Comparison of ENCODE assay signal across 9 mouse cellular contexts in genomic region chr2:109921298-109922035, GRCm38 (mm10). TPM values are rescaled to one million over a fixed set of nuclear protein-coding genes. Genes with fewer than 3 reads are reported as not detected.
A peak's percentile ranks its signal among the peaks of the same experiment; 100 is the strongest.
DNase-seq lines count a peak whose midpoint lies in the region; ATAC-seq and TF ChIP-seq lines count a peak whose summit lies in the region.
"Had no signal": no experiment of that assay in that cellular context is flagged by ENCODE, and none has a peak within 500 bp of the region (broad histone marks: within the 10 kb centered on the region; RNA-seq: fewer than 3 reads in every experiment).

No protein-coding gene starts in this region.

- DNase-seq in adrenal gland, postnatal 36 days = peak; percentile 51 to 59
- no peak for DNase-seq in adrenal gland, postnatal 10 days
- DNase-seq in kidney, postnatal 0 days (ENCODE audit: low spot score) = no peak
- no peak for DNase-seq in kidney, adult 18-20 months
- no peak for DNase-seq in lung, postnatal 4 days
- DNase-seq in layer of hippocampus, postnatal 14 days (ENCODE audit: low spot score in 2 of 2) = no peak
- DNase-seq: kidney, postnatal 25 days had no signal

- H3K27me3 ChIP-seq in kidney, postnatal 0 days (ENCODE audit: insufficient read depth, low read length) = no peaks in the 10 kb centered on the region
- H3K27me3 ChIP-seq in hindbrain, embryonic 13.5 days = no peaks in the 10 kb centered on the region
- H3K27me3 ChIP-seq in neural tube, embryonic 15.5 days (replicated peaks) = no peaks in the 10 kb centered on the region

- H3K36me3 ChIP-seq in kidney, postnatal 0 days (ENCODE audit: insufficient read depth, low read length) = 0 out of 2 replicates have a peak, but pooled peaks cover 6% of the 10 kb centered on the region
- H3K36me3 ChIP-seq in hindbrain, embryonic 13.5 days = no peaks in the 10 kb centered on the region
- no peaks in the 10 kb centered on the region for H3K36me3 ChIP-seq in neural tube, embryonic 15.5 days

- H3K4me3 ChIP-seq in kidney, postnatal 0 days (replicated peaks; ENCODE audit: low read depth, low read length) = 0 out of 2 replicates have a peak overlapping the region, but pooled peaks have one; percentile 7
- no peak overlapping the region; the same call in 1 of the 2 replicates for H3K4me3 ChIP-seq in hindbrain, embryonic 13.5 days
- no peak overlapping the region for H3K4me3 ChIP-seq in neural tube, embryonic 15.5 days (replicated peaks)

- no peak overlapping the region for H3K9ac ChIP-seq in kidney, postnatal 0 days (ENCODE audit: low read depth, low read length)
- H3K9ac ChIP-seq in hindbrain, embryonic 13.5 days = no peak overlapping the region
- H3K9ac ChIP-seq in neural tube, embryonic 15.5 days (replicated peaks) = no peak overlapping the region

- ATAC-seq in kidney, postnatal 0 days (replicated peaks; ENCODE audit: low FRiP score, low read depth) = no peak
- no peak for ATAC-seq in hindbrain, embryonic 13.5 days (ENCODE audit: low FRiP score)
- no peak for ATAC-seq in neural tube, embryonic 15.5 days (ENCODE audit: low FRiP score)

- H3K27ac ChIP-seq in kidney, postnatal 0 days = 0 out of 2 replicates have a peak overlapping the region, but pooled peaks have one; percentile 31
- H3K27ac ChIP-seq in hindbrain, embryonic 13.5 days = peak overlapping the region; percentile 48; the same call in 1 of the 2 replicates
- H3K27ac ChIP-seq in neural tube, embryonic 15.5 days (replicated peaks) = peak overlapping the region; percentile 56; the same call in 1 of the 2 replicates

- H3K9me3 ChIP-seq in kidney, postnatal 0 days (replicated peaks; ENCODE audit: low read length) = no peaks in the 10 kb centered on the region
- H3K9me3 ChIP-seq in hindbrain, embryonic 13.5 days = no peaks in the 10 kb centered on the region
- H3K9me3 ChIP-seq in neural tube, embryonic 15.5 days (replicated peaks) = no peaks in the 10 kb centered on the region

- TF ChIP-seq CTCF in kidney, postnatal 0 days (IDR thresholded peaks at IDR 0.05; ENCODE audit: low read depth) = no peak

- 39% methylated on average over 8 of the region's 8 CpGs for WGBS in kidney, postnatal 0 days
- 68% methylated on average over 8 of the region's 8 CpGs for WGBS in hindbrain, embryonic 13.5 days
- WGBS in neural tube, embryonic 15.5 days = 52% methylated on average over 8 of the region's 8 CpGs

- H3K4me1 ChIP-seq in kidney, postnatal 0 days (replicated peaks; ENCODE audit: insufficient read depth, low read length) = peaks cover 16% of the 10 kb centered on the region
- H3K4me1 ChIP-seq in hindbrain, embryonic 13.5 days (replicated peaks) = peaks cover 38% of the 10 kb centered on the region
- H3K4me1 ChIP-seq in neural tube, embryonic 15.5 days = peaks cover 35% of the 10 kb centered on the region

- peak overlapping the region; percentile 73 for H3K4me2 ChIP-seq in kidney, postnatal 0 days (ENCODE audit: low read length)
- H3K4me2 ChIP-seq in hindbrain, embryonic 13.5 days = no peak overlapping the region; the same call in 1 of the 2 replicates
- peak overlapping the region; percentile 15 for H3K4me2 ChIP-seq in neural tube, embryonic 15.5 days

RNA-seq across cellular contexts. Expression of gene Lgr4, which starts 4.0 kb away (rescaled TPM):
- 100 to 1,000 TPM; 148 to 223 TPM for total RNA-seq in adrenal gland, postnatal 36 days (2021)
- 10 to 100 TPM; 70.3 to 71.4 TPM for total RNA-seq in adrenal gland, postnatal 10 days (2021)
- polyA plus RNA-seq in kidney, postnatal 0 days (2015; fragmentation: Nextera tagmentation; extraction: Ambion mirVana) = 43.8 and 47.8 TPM in 2 replicates
- polyA plus RNA-seq in hindbrain, embryonic 13.5 days (2015; fragmentation: Nextera tagmentation; extraction: Ambion mirVana) = 9.5 and 10.5 TPM in 2 replicates
- 8.3 and 9.8 TPM in 2 replicates for polyA plus RNA-seq in neural tube, embryonic 15.5 days (2015; fragmentation: Nextera tagmentation; extraction: Ambion mirVana)
- 10 to 100 TPM; 26.0 to 26.7 TPM for total RNA-seq in layer of hippocampus, postnatal 14 days (2021)

RNA-seq across cellular contexts. Expression of gene Lin7c, which starts 30.8 kb away (rescaled TPM):
- 10 to 100 TPM; 93.3 to 93.8 TPM for total RNA-seq in adrenal gland, postnatal 36 days (2021)
- total RNA-seq in adrenal gland, postnatal 10 days (2021) = 10 to 100 TPM; 64.5 to 70.1 TPM
- polyA plus RNA-seq in kidney, postnatal 0 days (2015; fragmentation: Nextera tagmentation; extraction: Ambion mirVana) = 57.1 and 58.7 TPM in 2 replicates
- polyA plus RNA-seq in hindbrain, embryonic 13.5 days (2015; fragmentation: Nextera tagmentation; extraction: Ambion mirVana) = 176 and 180 TPM in 2 replicates
- polyA plus RNA-seq in neural tube, embryonic 15.5 days (2015; fragmentation: Nextera tagmentation; extraction: Ambion mirVana) = 158 and 169 TPM in 2 replicates
- total RNA-seq in layer of hippocampus, postnatal 14 days (2021) = 100 to 1,000 TPM; 109 to 116 TPM

Comparison
In these comparisons a context has a peak if more than half of its experiments do, and no peak if none do; other contexts are left out.
1. DNase-seq: peak in adrenal gland, postnatal 36 days (2 of 2); none in adrenal gland, postnatal 10 days (single experiment), kidney, postnatal 0 days (single experiment), kidney, adult 18-20 months (single experiment), lung, postnatal 4 days (0 of 2) and layer of hippocampus, postnatal 14 days (0 of 2).
2. Peak in every context shown above with its lines, with median percentiles within 50 percentile points of each other: H3K27ac ChIP-seq.